Mouse (Mus musculus): Measurements from ENCODE around the gene 1700067P10Rik. TPM values are rescaled to one million over a fixed set of nuclear protein-coding genes. Genes with fewer than 3 reads are reported as not detected.

1700067P10Rik gene
- total RNA-seq (2017): not detected in 2 replicates

DNA sequence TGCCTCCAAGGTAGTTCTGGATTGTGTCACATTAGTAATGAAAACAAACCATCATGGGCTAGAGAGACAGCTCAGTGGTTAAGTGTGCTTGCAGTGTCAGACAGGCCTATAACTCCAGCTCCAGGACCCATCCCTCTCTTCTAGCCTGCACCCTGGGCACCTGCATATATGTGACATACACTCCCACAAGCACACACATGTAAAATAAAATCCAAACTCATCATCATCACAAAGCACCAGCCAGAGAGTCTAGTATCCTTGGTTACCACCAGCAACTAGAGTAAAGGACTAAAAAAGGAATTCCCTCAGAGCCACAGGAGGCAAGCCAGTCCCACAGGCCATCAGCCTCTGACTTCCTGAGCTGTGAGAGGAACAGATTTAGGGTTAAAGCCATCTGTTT is at the start of gene 1700067P10Rik:
1700067P10Rik (plus strand) TSS at position 301 of the 400 bp plus-strand sequence.
- no peak for ATAC-seq (ENCODE audit: extremely low read depth, insufficient number of reproducible peaks, low FRiP score, poor library complexity, severe bottlenecking)

DNA sequence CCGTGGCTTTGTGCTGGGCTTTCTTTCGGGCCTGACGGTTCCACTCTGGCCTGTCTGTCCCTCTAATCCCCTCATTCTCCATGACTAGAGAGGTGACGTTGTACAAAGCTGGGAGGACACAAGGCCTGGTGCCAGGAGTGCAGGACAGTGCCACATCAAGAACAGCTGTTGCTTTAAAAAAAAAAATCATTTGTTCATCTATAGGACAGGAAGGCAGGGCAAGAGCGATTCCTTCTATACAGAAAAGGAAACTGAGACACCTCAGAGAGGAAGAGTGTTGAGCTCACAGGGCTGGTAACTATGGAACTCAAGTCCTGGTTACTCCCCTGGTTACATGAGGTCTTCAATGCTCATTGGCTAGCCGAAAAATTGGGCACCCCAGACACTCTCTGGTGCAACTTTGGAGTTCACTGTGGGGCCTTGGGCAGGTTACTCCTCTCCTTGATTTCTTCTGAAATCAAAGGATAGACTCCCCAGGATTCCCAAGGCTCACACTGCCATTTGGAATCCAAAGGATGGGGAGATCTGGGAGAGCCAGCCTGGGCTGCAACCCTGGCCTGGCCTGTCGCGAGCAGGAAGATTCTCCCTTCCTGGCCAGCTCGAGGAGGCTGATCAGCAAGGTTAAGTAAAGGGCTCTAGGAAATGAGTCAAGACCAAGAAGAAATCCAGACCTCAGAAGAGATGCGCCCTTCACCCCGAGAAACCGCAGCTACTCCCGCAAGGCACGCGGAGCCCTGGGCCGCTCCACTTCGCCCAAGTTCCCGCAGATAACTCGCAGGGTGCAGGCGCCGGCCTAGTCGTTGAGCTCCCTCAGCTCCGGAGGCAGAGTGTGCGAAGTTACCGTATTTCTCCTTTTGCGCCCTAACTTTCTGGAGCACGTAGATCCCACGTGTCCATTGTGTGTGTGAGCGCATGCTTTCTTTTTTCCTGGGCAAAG is 47.5 kb upstream of the 1700067P10Rik start:
- ATAC-seq (ENCODE audit: extremely low read depth, insufficient number of reproducible peaks, low FRiP score, poor library complexity, severe bottlenecking): peak; percentile 44

DNA sequence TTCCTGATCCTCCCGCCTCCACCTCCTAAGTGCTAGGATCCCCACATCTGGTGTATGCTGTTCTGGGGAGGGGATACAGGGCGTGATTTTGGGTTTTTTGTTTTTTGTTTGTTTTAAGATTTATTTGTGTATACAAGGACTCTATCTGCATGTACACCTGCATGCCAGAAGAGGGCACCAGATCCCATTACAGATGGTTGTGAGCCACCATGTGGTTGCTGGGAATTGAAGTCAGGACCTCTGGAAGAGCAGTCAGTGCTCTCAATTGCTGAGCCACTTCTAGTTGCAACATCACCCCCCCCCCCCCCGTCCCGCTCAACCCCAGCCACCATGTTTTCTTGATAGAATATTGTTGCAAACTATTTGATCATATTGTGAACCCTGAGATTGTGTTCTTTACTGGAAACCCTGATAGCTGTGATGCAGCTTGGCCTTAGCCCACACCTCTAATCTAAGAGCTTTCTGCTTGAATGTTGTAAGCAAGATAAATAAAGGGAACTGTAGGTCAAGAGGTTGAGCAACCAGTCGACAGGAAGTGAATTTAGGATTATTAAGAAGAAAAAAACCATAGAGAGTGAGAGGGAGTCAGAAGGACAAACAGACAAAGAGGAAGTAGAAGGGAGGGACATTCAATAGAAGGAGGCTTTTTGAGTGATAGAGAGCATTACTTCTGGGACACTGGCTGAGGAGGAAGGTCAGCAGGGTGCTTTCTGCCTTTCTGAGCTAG is 45.8 kb upstream of the 1700067P10Rik start:
- ATAC-seq (ENCODE audit: extremely low read depth, insufficient number of reproducible peaks, low FRiP score, poor library complexity, severe bottlenecking): no peak; the same call in 1 of the 2 replicates

DNA sequence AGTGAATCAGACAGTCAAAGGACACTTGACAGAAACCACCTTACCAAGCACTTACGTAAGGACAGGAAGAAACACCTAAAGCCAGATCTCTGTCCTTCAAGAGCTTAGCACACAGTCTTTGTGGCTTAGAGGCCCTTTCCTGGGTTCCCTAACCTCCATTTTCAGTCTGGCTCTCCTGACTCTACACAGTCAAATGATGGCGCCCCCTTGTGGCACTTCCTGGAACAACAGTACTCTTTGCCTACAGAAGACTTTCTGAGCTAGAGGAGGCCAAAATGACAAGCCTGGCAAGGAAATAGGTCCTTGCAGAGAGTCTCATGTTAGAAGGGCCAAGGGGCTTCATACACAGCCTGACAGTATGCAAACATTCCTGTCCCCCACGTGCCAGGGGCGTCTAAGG is 43.5 kb upstream of the 1700067P10Rik start:
- peak; percentile 49; the same call in 1 of the 2 replicates for ATAC-seq (ENCODE audit: extremely low read depth, insufficient number of reproducible peaks, low FRiP score, poor library complexity, severe bottlenecking)

DNA sequence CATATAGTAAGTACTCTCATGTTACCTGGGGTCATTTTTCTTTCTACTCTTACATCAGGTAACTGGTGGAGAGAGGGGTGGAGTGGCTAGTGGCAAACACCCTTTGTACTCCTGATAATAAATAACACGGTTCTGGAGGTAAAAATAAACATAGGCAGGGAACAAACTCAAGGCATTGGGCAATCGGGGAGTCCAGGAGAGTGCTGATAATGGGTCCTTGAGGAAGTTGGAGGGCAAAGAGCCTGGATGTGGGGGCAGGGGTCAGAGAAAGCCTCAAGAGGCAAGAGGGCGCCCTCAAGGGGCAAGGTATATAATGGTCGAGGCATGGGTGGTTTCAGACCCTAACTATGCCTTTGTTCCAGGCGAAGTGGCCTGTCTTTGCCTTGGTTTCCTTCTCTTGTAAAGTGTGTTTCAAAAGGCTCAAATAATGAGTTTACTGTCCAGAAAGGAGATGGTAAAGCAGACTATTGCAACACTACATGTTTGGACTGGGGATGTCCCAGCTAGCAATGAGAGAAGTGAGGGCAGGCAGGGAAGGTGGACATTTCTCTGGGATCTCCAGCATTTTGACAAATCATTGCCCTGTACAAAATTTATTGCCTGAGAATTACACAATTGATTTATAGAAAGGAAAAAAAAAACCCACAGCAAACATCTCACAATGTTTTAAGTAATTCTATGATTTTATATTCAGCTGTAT is 37.3 kb upstream of the 1700067P10Rik start:
- ATAC-seq (ENCODE audit: extremely low read depth, insufficient number of reproducible peaks, low FRiP score, poor library complexity, severe bottlenecking): no peak

DNA sequence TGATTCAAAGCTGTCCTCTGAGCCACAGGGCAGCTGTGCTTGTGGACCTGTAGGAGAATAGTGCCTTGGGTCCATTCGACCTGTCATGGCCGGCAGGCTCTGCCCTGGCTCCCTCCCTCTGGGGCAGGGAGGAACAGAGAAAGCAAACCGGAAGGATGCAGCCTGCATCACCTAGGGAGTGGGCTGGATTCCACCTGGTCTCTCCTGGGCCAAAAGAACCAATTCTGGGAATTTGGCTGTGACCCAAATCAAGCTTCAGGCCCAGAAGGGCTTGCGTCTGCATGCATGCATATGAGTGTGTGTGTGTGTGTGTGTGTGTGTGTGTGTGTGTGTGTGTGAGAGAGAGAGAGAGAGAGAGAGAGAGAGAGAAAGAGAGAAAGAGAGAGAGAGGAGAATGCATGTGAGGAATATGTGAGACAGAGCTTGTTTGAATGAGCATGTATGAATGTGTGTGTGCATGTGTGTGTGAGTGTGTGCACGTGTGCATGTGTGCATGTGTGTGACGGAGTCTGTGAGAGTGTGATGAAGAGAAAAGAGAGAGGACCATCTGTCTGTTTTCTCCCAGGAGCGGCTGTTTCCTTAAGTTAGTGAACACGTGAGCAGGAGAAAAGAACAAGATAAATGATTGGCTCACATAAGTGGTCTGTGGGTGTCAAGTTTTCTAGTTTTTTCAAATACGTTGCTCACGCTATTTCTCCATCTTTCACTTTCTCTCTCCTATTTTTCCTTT is 36.6 kb upstream of the 1700067P10Rik start:
- ATAC-seq (ENCODE audit: extremely low read depth, insufficient number of reproducible peaks, low FRiP score, poor library complexity, severe bottlenecking): no peak

DNA sequence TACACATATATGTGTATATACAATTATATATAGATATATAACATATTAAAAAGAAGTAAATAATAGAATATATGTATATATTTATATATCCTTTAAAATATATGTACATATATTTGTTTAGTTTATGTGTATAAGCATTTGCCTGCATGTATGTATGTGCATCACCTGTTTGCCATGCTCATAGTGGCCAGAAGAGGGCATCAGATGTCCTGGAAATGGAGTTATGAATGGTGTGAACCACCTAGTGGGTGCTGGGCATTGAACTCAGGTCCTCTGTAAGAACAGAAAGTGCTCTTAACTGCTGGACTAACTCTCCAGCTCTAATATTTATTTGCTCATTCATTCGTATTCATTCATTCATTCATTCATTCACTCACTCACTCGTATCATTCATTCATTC is 35.5 kb upstream of the 1700067P10Rik start:
- no peak for ATAC-seq (ENCODE audit: extremely low read depth, insufficient number of reproducible peaks, low FRiP score, poor library complexity, severe bottlenecking)

DNA sequence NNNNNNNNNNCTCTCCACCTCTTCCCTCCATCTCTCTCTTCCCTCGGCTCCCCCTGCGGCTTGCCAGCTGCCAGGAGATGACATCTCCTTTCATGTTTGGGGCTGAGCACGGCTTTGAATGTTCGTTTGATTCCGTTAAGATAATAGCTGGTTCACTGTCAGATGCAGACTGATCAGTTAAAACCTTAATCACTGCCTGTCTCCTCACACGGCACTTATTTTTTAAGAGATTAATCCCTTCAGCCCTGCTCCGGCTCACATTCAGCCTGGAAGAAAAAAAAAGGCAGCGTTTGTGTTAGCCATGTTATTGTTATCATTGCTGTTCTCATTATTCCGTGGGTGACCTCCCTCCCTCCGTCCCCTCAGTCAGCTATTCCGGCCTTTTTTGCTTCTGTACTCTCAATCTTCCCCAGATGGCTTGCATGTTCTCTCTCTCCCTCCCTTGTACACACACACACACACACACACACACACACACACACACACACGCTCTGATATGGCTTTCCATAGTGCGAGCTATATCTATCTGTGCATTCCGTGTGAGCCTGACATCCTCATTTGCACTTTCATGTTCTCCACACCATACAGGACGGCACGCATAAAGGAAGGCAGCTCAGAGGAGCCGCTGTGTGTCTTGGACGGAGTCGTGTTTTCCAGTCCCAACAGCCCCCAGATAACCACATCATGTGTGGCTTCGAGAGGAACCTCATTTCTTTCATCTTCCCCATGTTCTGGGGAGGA is 33.9 kb upstream of the 1700067P10Rik start:
- ATAC-seq (ENCODE audit: extremely low read depth, insufficient number of reproducible peaks, low FRiP score, poor library complexity, severe bottlenecking): no peak

DNA sequence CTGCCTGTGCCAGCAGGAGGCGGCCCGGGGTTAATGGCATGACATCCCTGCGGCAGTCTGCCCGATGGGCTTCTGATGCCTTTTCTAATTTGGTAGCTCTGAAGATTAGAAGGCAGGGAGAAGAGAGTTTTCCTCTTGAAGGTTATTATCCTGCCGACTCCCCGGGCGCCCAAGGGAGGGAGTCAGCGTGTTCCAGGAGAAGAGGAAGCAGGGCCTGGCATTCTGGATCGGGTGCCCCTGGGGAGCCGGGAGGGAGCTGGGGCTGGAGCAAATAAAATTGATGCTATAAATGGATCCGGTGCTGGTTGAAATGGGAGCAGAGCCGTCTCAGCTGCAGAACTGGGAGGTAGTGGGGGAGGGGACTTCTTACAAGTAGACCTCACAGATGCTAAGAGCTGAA is 31.7 kb upstream of the 1700067P10Rik start:
- ATAC-seq (ENCODE audit: extremely low read depth, insufficient number of reproducible peaks, low FRiP score, poor library complexity, severe bottlenecking): no peak

DNA sequence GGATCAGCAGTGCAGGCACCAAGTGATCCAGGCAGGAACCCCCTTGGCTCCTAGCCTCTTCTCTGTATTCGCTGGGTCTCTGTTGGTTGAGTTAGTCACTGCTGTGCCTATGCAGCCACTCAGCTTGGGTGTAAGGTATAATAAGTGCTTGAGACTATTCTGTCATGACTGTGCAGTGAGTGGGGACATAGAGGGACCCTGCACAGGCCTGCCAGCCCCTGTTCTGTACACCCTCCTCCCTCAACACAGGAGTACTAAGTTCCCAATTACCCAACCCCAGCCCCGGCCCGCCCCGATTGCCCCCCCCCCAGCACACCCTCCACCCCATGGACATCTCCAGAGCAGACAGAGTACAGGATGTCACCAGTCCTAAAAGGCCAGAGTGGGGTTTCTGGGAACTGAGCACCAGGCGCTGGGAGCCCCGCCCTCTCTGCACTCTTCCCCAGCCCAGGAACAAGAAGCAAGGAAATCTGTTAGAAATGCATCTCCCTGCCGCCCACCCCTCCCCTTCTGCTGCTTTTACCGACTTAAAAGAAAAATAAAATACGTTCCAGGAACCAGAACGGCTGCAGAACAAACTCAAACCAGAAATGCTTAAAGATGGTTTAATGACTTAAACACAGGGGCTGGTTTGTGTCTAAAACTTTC is 24.8 kb upstream of the 1700067P10Rik start:
- no peak for ATAC-seq (ENCODE audit: extremely low read depth, insufficient number of reproducible peaks, low FRiP score, poor library complexity, severe bottlenecking)

DNA sequence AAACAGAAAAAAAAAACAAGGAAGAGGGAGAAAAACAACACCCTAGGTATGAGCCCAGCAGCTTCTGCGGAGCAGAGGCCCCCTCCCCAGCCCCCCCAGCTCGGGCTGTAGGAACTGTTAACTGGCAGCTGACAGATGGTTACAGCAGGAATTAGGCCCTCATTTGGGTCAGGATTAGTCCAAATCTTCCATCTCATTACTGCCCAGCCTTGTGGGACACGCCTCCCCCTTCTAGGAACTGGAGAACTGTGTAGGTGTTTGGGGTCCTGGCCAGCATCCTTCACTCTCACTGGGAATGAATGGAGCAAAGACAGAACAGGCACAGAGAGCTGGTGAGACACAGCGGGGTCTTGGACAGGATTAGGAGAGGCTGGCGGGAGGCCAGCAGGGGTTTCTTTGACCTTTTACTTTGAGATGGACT is 24.0 kb upstream of the 1700067P10Rik start:
- no peak for ATAC-seq (ENCODE audit: extremely low read depth, insufficient number of reproducible peaks, low FRiP score, poor library complexity, severe bottlenecking)

DNA sequence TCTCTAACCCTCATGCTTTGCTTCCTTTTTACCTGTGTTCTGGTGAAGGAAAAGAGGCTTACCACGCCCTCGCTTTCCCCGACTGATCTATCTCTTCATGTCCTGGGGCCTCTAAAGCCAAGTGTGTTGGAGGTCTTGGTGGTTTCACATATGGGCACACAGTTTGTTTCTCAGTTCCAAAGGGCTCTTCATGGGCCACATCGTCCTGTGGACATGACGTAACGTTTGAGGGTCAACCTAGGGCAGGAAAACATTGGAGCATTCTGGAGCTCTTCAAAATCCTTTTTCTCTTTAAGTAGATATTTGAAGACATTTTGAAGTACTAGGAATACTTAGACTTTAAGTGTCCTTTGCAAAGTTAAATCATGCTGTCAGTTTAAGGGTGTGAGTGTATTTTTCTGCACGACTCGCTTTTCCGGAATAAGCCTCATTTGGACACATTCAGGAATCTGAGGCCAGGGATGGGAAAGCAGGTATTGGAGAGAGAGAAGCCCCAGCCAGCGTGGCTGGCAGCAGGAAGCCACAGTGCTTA is 22.0 kb upstream of the 1700067P10Rik start:
- no peak for ATAC-seq (ENCODE audit: extremely low read depth, insufficient number of reproducible peaks, low FRiP score, poor library complexity, severe bottlenecking)

DNA sequence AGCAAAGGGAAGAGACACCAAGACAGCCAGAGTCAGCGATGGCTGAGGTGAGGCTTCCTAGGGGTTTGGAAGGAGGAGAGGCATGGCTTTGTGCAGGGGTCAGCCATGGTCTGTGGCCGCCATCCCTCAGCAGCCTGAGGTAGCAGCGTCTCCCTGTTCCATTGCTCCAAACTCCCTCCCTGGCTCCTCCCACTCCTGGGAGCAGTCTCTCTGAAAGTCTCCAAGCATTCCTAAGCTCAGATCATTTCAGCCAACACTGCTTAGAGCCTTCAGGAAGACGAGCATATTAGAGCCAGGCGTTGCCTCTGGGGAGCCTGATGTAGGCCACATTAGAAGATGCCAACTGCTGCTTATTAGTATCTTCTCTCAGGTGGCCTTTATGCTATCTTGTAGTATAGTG is 21.4 kb upstream of the 1700067P10Rik start:
- ATAC-seq (ENCODE audit: extremely low read depth, insufficient number of reproducible peaks, low FRiP score, poor library complexity, severe bottlenecking): no peak

DNA sequence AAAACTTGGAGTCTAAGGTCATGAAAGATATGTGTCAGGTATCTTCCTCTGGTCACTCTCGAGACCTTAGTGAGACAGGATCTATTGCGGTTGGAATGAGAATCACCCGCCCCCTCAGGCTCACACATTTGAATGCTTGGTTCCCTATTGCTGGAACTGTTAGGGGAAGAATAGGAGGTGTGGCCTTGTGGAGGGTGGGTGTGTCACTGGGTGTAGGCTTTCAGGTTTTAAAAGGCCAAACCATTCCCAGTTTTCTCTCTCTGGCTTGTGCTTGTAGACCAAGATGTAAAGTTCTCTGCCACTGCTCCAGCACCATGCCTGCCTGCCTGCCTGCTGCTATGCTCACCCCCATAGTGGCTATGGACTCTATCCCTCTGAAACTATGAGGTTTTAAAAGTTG is 8.5 kb upstream of the 1700067P10Rik start:
- ATAC-seq (ENCODE audit: extremely low read depth, insufficient number of reproducible peaks, low FRiP score, poor library complexity, severe bottlenecking): no peak

DNA sequence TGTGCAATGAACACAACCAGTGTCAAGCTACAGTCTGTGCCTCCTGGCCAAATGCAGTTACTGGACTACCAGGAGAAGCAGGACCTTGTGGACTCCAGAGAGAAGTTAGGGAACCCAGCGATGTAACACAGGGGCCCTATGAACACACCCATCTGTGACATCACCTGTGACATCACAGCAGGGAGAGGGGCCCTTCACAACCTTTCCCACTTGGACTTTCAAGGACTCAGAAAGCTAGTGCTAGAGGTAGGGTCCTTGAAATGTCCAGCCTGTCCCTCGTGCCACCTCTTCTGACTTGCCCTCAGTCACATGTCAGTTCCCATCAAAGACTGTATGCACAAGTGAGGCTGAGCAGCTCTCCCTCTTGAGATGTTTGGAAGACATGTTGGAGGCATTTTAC is 327 bp downstream of the 1700067P10Rik start:
- ATAC-seq (ENCODE audit: extremely low read depth, insufficient number of reproducible peaks, low FRiP score, poor library complexity, severe bottlenecking): no peak

DNA sequence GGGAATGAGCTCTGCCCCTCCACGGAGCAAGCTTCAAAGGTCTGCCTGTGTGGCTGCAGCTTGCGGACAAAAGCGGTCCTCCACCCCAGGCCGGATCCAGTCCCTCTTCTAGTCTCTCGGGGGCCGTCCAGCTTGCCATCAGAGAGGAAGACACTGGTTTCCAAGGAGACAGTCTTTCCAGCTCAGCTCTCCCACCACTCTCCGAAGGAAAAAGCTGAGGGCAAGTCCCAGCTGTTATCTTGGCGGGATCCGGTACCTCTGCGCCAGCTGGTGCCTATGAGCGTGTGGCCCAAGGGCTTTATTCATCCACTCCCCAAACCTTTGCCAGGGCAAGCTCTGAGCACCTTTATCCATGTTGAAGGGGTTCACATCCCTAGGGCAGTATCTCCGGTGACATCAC is 1.2 kb downstream of the 1700067P10Rik start:
- ATAC-seq (ENCODE audit: extremely low read depth, insufficient number of reproducible peaks, low FRiP score, poor library complexity, severe bottlenecking): no peak

DNA sequence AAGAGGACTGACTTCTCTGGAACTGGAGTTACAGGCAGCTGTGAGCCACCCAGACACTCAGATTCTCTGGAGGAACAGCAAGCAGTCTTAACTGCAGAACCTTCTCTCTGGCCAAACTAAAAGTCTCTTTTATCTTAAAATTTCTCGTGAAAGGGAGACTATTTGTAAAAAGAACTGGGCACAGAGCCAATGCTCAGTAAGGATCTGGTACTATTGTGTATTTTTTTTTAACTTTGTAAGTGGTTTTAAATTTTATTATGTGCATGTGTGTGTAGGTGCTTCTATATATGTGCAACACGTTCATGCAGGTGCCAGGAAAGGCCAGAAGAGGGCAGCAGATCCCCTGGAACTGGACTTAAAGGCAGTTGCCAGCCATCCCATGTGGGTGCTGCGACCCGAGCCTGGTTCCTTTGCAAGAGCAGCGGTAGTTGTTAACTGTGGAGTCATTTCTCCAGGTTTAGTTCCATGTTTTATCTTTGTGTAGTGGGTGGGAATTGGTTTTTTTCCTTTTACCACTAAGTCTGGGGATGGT is 4.2 kb downstream of the 1700067P10Rik start:
- no peak for ATAC-seq (ENCODE audit: extremely low read depth, insufficient number of reproducible peaks, low FRiP score, poor library complexity, severe bottlenecking)
